Mouse (Mus musculus): ENCODE results near the gene 2210016F16Rik.

GRCm38 (mm10) chr13:58415838-58416237 is 30.8 kb upstream of the 2210016F16Rik start:
- TF ChIP-seq CTCF (IDR thresholded peaks at IDR 0.05; ENCODE audit: low read depth) (no peak), EP300 (IDR thresholded peaks at IDR 0.05; ENCODE audit: low read depth) (no peak)
